Mouse (Mus musculus) bone marrow macrophage, adult 2 months (primary cell): ENCODE measurements at regions not wholly inside any gene's neighbourhood (a gene's known extent, or its start where the extent isn't known, plus 50 kb on each side); places are given as distances from the start of the nearest gene placed in this dataset.

Source experiments
- CTCF ChIP-seq: IDR thresholded peaks from 2 replicates; pipeline ENCODE4 v1.5.1; 2012; ENCODE audit warnings: low read depth, mild to moderate bottlenecking, low read length, moderate library complexity
- POLR2A ChIP-seq: IDR thresholded peaks from 2 replicates; pipeline ENCODE4 v1.6.1; 2012; ENCODE audit warnings: mild to moderate bottlenecking, low read depth, low read length, borderline replicate concordance

DNA sequence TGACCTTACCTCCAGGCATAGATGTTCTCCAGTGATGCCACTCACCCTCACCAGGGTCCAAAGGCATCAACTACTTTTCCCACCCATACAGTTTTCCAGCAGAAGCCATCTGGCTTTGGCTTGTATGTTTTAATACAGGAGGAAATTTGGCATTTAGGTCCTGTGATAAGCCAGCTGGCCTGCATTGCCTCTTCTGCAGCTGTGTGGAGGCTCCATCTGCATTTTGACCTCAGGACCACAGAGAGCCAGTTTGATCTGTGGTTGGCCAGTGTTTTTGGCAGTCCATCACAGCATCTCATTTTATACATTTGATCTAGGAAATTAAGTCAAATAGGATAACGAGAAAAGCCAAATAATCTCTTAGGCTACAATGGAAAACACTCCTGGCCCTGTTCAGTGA, 315.1 kb upstream of the Sphkap start:
- TF ChIP-seq POLR2A (no peak), CTCF (no peak)
